Mouse (Mus musculus) gastrocnemius, postnatal 10 days (tissue): ENCODE results near the gene Trmt1. TPM values are rescaled to one million over a fixed set of nuclear protein-coding genes. Genes with fewer than 3 reads are reported as not detected.

ENCODE experiments used
- DNase-seq: peaks from one replicate; pipeline ENCODE4 v3.0.0; 2021; ENCODE audit warnings: mixed read lengths
- total RNA-seq, 2 experiments: library from RNA; stranded (reverse); gene quantifications; 2 replicates each; pipeline ENCODE4 v1.2.3; 2021

Gene Trmt1
- total RNA-seq, 2 experiments from 2014 or later, result 33.7 to 43.9 TPM

GRCm38 (mm10) chr8:84689091-84689915, 3.2 kb downstream of the Trmt1 start:
- DNase-seq, result peak; percentile 79

DNA sequence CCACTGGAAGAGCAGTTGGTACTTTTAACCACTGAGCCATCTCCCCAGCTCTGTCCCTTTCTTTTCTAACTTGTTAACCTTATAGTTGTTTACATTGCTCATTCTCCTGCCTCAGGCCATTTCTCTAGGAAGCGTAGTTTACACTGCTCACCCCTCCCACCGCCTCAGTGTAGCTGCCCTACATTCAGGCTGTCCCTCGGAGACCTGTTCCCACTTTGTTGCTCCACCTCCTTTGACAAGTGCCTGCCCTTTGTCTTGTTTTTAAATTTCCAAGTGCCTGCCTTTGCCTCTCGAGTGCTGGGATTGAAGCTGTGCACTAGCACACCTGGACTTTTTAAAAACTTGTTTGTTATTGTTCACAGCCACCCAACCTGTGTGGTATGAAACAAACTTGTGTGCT, 7.2 kb downstream of the Trmt1 start:
- DNase-seq, result no peak

- DNase-seq, result no peak
Observed at GRCm38 (mm10) chr8:84695140-84695539, 9.0 kb downstream of the Trmt1 start.

DNA sequence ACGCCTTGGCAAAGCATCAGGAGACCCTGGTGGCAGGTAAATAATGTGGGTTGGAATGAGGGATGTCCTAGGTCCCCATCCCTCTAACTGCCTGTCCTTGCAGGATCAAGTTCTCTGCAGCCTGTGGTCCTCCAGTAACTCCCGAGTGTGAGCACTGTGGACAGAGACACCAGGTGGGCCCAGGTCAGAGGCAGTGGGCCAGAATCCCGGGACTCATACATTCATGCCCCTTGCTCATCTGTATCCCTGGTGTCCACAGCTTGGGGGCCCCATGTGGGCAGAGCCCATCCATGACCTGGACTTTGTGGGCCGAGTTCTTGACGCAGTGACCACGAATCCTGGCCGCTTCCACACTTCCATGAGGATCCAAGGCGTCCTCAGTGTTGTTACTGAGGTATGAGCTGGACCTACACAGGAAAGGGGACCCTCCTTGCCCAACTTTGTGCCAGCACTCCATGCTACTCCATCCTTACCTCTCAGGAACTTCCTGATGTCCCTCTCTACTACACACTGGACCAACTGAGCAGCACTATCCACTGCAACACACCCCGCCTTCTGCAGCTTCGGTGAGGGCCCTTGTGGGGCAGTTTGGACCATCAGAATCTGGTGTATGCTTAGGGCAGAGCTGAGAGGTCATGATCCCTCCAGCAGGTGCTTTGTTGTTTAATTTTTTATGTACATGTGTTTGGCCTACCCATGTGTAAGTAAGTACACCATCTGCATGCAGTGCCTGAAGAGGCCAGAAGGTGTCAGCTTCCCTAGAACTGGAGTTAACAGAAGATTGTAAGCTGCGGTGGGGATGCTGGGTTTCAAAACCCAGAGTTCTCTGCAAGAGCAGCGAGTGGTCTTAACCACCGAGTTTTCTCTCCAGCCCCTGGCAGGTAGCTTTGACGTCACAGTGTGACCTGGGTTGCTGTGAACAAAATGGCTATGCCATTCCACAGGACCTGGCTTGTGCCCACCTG, 11.3 kb downstream of the Trmt1 start:
- DNase-seq, result peak; percentile 57

DNA sequence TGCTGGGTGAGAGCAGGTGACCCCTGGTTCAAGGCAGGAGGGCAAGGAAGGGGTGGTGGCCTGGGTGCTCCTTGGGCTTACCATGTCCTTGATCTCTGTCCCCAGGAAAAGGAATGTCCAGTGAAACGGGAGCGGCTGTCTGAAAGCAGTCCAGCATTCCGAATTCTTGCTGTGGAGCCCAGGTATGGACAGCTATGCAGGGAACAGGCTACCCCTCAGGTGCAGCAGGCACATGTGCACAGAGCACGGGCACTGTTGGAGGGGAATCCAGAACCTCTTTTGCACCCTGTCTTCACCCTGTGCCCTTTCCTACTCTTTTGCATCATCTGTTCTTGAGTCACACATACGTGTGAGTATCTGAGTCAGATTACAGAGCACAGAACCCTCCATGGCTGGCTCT, 12.2 kb downstream of the Trmt1 start:
- no peak for DNase-seq

GRCm38 (mm10) chr8:84698929-84699401, 12.9 kb downstream of the Trmt1 start:
- peak; percentile 58 for DNase-seq

- peak; percentile 54 for DNase-seq
Observed at GRCm38 (mm10) chr8:84699861-84700322, 13.8 kb downstream of the Trmt1 start.

DNA sequence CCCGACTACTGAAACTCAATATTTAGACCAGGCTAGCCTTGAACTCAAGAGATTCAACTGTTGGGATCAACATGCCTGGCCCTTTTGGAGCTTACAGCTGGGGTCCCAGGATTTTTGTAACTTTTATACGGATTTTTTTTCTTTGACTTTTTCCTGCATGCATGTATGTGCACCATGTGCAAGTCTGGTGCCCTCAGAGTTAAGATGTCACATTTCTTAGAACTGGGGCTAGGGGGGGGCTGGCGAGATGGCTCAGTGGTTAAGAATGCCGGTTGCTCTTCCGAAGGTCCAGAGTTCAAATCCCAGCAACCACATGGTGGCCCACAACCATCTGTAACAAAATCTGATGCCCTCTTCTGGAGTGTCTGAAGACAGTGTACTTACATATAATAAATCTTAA, 14.4 kb downstream of the Trmt1 start:
- DNase-seq, result no peak

DNA sequence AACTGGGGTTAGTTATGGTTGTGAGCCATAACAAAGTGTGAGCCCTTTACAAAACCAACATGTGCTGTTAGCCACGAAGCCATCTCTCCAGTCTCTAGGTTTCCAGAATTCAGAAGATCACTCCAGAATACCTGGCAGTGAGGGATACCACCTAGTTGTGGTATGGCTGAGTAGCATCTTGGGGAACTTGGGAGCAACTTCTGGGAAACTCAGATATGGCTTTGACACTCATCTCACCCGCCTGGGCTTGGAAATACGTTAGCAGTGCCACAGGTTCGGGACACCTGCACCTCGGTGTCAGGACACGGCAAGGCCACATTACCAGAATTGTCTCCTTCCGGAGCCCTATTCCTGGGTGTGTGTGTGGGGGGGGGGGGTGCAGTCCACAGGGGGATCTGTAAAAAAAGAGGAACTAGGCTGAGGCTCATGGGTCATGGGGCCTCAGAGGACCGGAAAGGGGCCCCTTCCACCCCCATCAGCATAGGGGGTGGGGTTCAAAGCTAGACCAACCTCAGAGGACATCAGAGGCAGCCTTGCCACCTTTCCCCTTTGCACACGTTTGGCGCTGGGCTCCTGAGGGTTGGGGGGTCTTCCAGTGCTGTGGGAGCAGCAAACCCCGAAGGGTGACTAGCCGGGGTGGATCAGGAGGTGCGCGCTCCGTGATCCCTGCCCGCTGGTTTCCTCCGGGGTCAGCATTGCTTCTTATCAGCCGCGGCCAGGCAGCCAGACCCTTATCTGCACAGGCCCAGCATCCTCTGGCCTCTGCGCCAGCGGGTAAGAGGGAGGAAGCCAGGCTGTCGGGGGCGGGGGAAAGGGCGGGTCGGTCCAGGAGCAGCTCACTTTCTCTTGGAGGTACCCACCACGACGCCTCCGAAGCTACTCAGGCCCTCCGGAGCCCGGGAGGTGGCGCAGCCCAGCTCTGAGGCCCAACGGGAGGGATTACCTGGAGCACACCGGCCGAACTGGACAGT, 15.1 kb downstream of the Trmt1 start, which contains the start of gene Lyl1:
Gene Lyl1, plus strand, starts transcription at position 517 of the 971 bp plus-strand sequence.
- DNase-seq, result peak; percentile 44

GRCm38 (mm10) chr8:84702561-84702960, 16.5 kb downstream of the Trmt1 start:
- no peak for DNase-seq

- DNase-seq, result no peak
Observed at GRCm38 (mm10) chr8:84702963-84703465, 16.9 kb downstream of the Trmt1 start.

GRCm38 (mm10) chr8:84703466-84704249, 17.6 kb downstream of the Trmt1 start:
- DNase-seq, result peak; percentile 33

- DNase-seq, result peak; percentile 86
Observed at GRCm38 (mm10) chr8:84704356-84704755, 18.2 kb downstream of the Trmt1 start.

GRCm38 (mm10) chr8:84704867-84705831, 19.0 kb downstream of the Trmt1 start:
- DNase-seq, result peak; percentile 48

DNA sequence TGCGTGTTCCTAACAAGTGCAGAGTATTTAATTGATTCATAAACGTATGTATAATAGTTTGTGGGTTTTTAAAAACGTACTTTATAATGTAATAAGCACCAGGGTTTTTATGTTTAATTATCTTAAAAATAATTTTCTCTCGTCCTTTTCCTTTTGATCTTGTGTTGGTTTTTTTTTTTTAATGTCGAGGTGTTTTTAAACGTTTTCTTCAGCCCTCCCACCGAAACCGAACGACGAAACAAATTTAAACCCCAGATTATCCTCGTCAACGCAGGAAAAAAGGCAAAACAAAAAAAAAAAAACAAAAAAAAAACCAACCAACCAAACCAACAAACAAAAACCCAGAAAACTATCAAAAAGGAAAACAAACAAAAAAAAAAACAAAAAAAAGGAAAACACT, 19.9 kb downstream of the Trmt1 start:
- DNase-seq, result no peak

GRCm38 (mm10) chr8:84706610-84707266, 20.6 kb downstream of the Trmt1 start:
- DNase-seq, result peak; percentile 43

- DNase-seq, result peak; percentile 42
Observed at GRCm38 (mm10) chr8:84707267-84707883, 21.3 kb downstream of the Trmt1 start.

DNA sequence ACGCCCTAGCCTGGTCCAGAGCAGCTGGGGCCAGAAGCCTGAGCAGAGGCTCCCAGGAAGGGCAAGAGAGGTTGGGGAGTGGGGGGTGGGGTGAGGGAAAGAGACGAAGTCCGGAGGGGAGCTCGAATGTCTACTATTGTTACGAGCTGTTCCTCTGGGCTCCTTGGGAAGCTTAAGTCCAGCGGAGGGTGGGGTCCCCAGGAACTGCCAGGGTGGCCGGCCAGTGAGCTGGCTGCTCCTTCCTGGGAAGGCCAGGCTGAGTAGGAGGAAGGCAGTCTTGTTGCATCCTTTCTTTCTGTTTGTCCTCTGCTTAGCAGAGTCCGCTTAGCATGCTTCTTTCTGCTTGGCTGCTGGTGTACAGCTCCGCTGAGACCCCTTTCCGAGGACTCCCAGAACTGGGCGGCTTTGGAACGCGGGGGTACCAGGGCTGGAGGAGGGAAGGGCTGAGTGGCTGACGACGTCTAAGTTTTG, 22.0 kb downstream of the Trmt1 start:
- peak; percentile 42 for DNase-seq
